Mouse (Mus musculus): ENCODE data around the gene Hexim2. TPM values are rescaled to one million over a fixed set of nuclear protein-coding genes. Genes with fewer than 3 reads are reported as not detected.

Hexim2 gene
- polyA plus RNA-seq, 1 experiment from 2014 or later = 29.8 TPM

- Histone ChIP-seq H3K4me1 (ENCODE audit: control insufficient read depth, insufficient read depth, low read length) (peaks cover 12% of the 10 kb centered on the region; the same call in 1 of the 2 replicates), H3K4me2 (ENCODE audit: low read depth, low read length) (no peak overlapping the region), H3K27ac (ENCODE audit: low read depth, low read length) (no peak overlapping the region), H3K4me3 (ENCODE audit: low read depth, low read length) (no peak overlapping the region), H3K9ac (replicated peaks; ENCODE audit: low read depth, low read length) (no peak overlapping the region), H3K36me3 (ENCODE audit: control insufficient read depth, insufficient read depth, low read length) (no peaks in the 10 kb centered on the region), H3K27me3 (ENCODE audit: control insufficient read depth, insufficient read depth, low read length) (peaks cover 17% of the 10 kb centered on the region; the same call in 1 of the 2 replicates), H3K9me3 (ENCODE audit: control insufficient read depth, low read length) (no peaks in the 10 kb centered on the region)
- no peak for ATAC-seq (ENCODE audit: low read depth)
- 66% methylated on average over 12 of the region's 12 CpGs for WGBS
These were observed 32.8 kb upstream of the Hexim2 start for GRCm38 (mm10) chr11:103099352-103099940.

- no peak overlapping the region for H3K9ac ChIP-seq (replicated peaks; ENCODE audit: low read depth, low read length)
- H3K9me3 ChIP-seq (ENCODE audit: control insufficient read depth, low read length) = no peaks in the 10 kb centered on the region
- 72% methylated on average over 8 of the region's 8 CpGs for WGBS
- no peak for ATAC-seq (ENCODE audit: low read depth)
- H3K36me3 ChIP-seq (ENCODE audit: control insufficient read depth, insufficient read depth, low read length) = no peaks in the 10 kb centered on the region
- H3K27me3 ChIP-seq (ENCODE audit: control insufficient read depth, insufficient read depth, low read length) = peaks cover 17% of the 10 kb centered on the region; the same call in 1 of the 2 replicates
- no peak overlapping the region for H3K27ac ChIP-seq (ENCODE audit: low read depth, low read length)
- no peak overlapping the region for H3K4me2 ChIP-seq (ENCODE audit: low read depth, low read length)
- peaks cover 12% of the 10 kb centered on the region; the same call in 1 of the 2 replicates for H3K4me1 ChIP-seq (ENCODE audit: control insufficient read depth, insufficient read depth, low read length)
- no peak overlapping the region for H3K4me3 ChIP-seq (ENCODE audit: low read depth, low read length)
These were observed 31.9 kb upstream of the Hexim2 start for GRCm38 (mm10) chr11:103100361-103100760.

GRCm38 (mm10) chr11:103101481-103101865, 30.8 kb upstream of the Hexim2 start, which contains the start of the genes Plcd3 and Acbd4:
Gene Plcd3 (minus strand): TSS chr11:103101658.
Gene Acbd4 (plus strand): TSS chr11:103101682.
- peak; percentile 29; the same call in 1 of the 2 replicates for ATAC-seq (ENCODE audit: low read depth)
- no peaks in the 10 kb centered on the region for H3K36me3 ChIP-seq (ENCODE audit: control insufficient read depth, insufficient read depth, low read length)
- H3K27me3 ChIP-seq (ENCODE audit: control insufficient read depth, insufficient read depth, low read length) = peaks cover 17% of the 10 kb centered on the region; the same call in 1 of the 2 replicates
- H3K4me2 ChIP-seq (ENCODE audit: low read depth, low read length) = peak within 1 kb of the TSS; percentile 57
- H3K4me3 ChIP-seq (ENCODE audit: low read depth, low read length) = peak within 1 kb of the TSS; percentile 33
- H3K9me3 ChIP-seq (ENCODE audit: control insufficient read depth, low read length) = no peaks in the 10 kb centered on the region
- peak within 1 kb of the TSS; percentile 41 for H3K9ac ChIP-seq (replicated peaks; ENCODE audit: low read depth, low read length)
- WGBS = under 1% methylated on average over 34 of the region's 34 CpGs
- H3K4me1 ChIP-seq (ENCODE audit: control insufficient read depth, insufficient read depth, low read length) = peaks cover 12% of the 10 kb centered on the region; the same call in 1 of the 2 replicates
- no peak within 1 kb of the TSS for H3K27ac ChIP-seq (ENCODE audit: low read depth, low read length)

- Histone ChIP-seq H3K27ac (ENCODE audit: low read depth, low read length) (no peak overlapping the region), H3K27me3 (ENCODE audit: control insufficient read depth, insufficient read depth, low read length) (peaks cover 17% of the 10 kb centered on the region; the same call in 1 of the 2 replicates), H3K4me3 (ENCODE audit: low read depth, low read length) (peak overlapping the region; percentile 33), H3K9ac (replicated peaks; ENCODE audit: low read depth, low read length) (peak overlapping the region; percentile 41), H3K4me2 (ENCODE audit: low read depth, low read length) (peak overlapping the region; percentile 57), H3K9me3 (ENCODE audit: control insufficient read depth, low read length) (no peaks in the 10 kb centered on the region), H3K4me1 (ENCODE audit: control insufficient read depth, insufficient read depth, low read length) (peaks cover 12% of the 10 kb centered on the region; the same call in 1 of the 2 replicates), H3K36me3 (ENCODE audit: control insufficient read depth, insufficient read depth, low read length) (no peaks in the 10 kb centered on the region)
- 2% methylated on average over 30 of the region's 30 CpGs for WGBS
- peak; percentile 50; the same call in 1 of the 2 replicates for ATAC-seq (ENCODE audit: low read depth)
These were observed 30.2 kb upstream of the Hexim2 start for GRCm38 (mm10) chr11:103101866-103102501.

GRCm38 (mm10) chr11:103102725-103103349, 29.4 kb upstream of the Hexim2 start:
- Histone ChIP-seq H3K4me1 (ENCODE audit: control insufficient read depth, insufficient read depth, low read length) (peaks cover 12% of the 10 kb centered on the region; the same call in 1 of the 2 replicates), H3K4me3 (ENCODE audit: low read depth, low read length) (peak overlapping the region; percentile 33), H3K27me3 (ENCODE audit: control insufficient read depth, insufficient read depth, low read length) (peaks cover 17% of the 10 kb centered on the region; the same call in 1 of the 2 replicates), H3K27ac (ENCODE audit: low read depth, low read length) (no peak overlapping the region), H3K36me3 (ENCODE audit: control insufficient read depth, insufficient read depth, low read length) (no peaks in the 10 kb centered on the region), H3K9ac (replicated peaks; ENCODE audit: low read depth, low read length) (0 out of 2 replicates have a peak overlapping the region, but pooled peaks have one; percentile 16), H3K9me3 (ENCODE audit: control insufficient read depth, low read length) (no peaks in the 10 kb centered on the region), H3K4me2 (ENCODE audit: low read depth, low read length) (peak overlapping the region; percentile 57)
- WGBS = under 1% methylated on average over 35 of the region's 35 CpGs
- ATAC-seq (ENCODE audit: low read depth) = peak; percentile 79

- Histone ChIP-seq H3K27me3 (ENCODE audit: control insufficient read depth, insufficient read depth, low read length) (peaks cover 17% of the 10 kb centered on the region; the same call in 1 of the 2 replicates), H3K9ac (replicated peaks; ENCODE audit: low read depth, low read length) (no peak overlapping the region), H3K27ac (ENCODE audit: low read depth, low read length) (no peak overlapping the region), H3K9me3 (ENCODE audit: control insufficient read depth, low read length) (no peaks in the 10 kb centered on the region), H3K4me1 (ENCODE audit: control insufficient read depth, insufficient read depth, low read length) (peaks cover 12% of the 10 kb centered on the region; the same call in 1 of the 2 replicates), H3K4me2 (ENCODE audit: low read depth, low read length) (no peak overlapping the region), H3K4me3 (ENCODE audit: low read depth, low read length) (peak overlapping the region; percentile 33; the same call in 1 of the 2 replicates), H3K36me3 (ENCODE audit: control insufficient read depth, insufficient read depth, low read length) (no peaks in the 10 kb centered on the region)
- no peak for ATAC-seq (ENCODE audit: low read depth)
- WGBS = 55% methylated on average over 8 of the region's 8 CpGs
These were observed 28.6 kb upstream of the Hexim2 start for GRCm38 (mm10) chr11:103103621-103104020.

GRCm38 (mm10) chr11:103104469-103104868, 27.8 kb upstream of the Hexim2 start:
- no peak for ATAC-seq (ENCODE audit: low read depth)
- H3K4me1 ChIP-seq (ENCODE audit: control insufficient read depth, insufficient read depth, low read length) = peaks cover 12% of the 10 kb centered on the region; the same call in 1 of the 2 replicates
- H3K27ac ChIP-seq (ENCODE audit: low read depth, low read length) = no peak overlapping the region
- no peaks in the 10 kb centered on the region for H3K9me3 ChIP-seq (ENCODE audit: control insufficient read depth, low read length)
- no peak overlapping the region for H3K4me3 ChIP-seq (ENCODE audit: low read depth, low read length)
- H3K27me3 ChIP-seq (ENCODE audit: control insufficient read depth, insufficient read depth, low read length) = peaks cover 14% of the 10 kb centered on the region; the same call in 1 of the 2 replicates
- WGBS = 75% methylated on average over 7 of the region's 7 CpGs
- H3K36me3 ChIP-seq (ENCODE audit: control insufficient read depth, insufficient read depth, low read length) = no peaks in the 10 kb centered on the region
- H3K4me2 ChIP-seq (ENCODE audit: low read depth, low read length) = no peak overlapping the region
- no peak overlapping the region for H3K9ac ChIP-seq (replicated peaks; ENCODE audit: low read depth, low read length)

GRCm38 (mm10) chr11:103105180-103105725, 27.0 kb upstream of the Hexim2 start:
- H3K9ac ChIP-seq (replicated peaks; ENCODE audit: low read depth, low read length) = no peak overlapping the region
- no peaks in the 10 kb centered on the region for H3K9me3 ChIP-seq (ENCODE audit: control insufficient read depth, low read length)
- ATAC-seq (ENCODE audit: low read depth) = no peak
- no peaks in the 10 kb centered on the region for H3K36me3 ChIP-seq (ENCODE audit: control insufficient read depth, insufficient read depth, low read length)
- H3K27me3 ChIP-seq (ENCODE audit: control insufficient read depth, insufficient read depth, low read length) = peaks cover 10% of the 10 kb centered on the region; the same call in 1 of the 2 replicates
- peaks cover 12% of the 10 kb centered on the region; the same call in 1 of the 2 replicates for H3K4me1 ChIP-seq (ENCODE audit: control insufficient read depth, insufficient read depth, low read length)
- H3K4me2 ChIP-seq (ENCODE audit: low read depth, low read length) = no peak overlapping the region
- WGBS = 63% methylated on average over 14 of the region's 14 CpGs
- H3K4me3 ChIP-seq (ENCODE audit: low read depth, low read length) = no peak overlapping the region
- no peak overlapping the region for H3K27ac ChIP-seq (ENCODE audit: low read depth, low read length)

Data from neural tube, embryonic 14.5 days (tissue).